8 mouse cellular contexts compared by ENCODE assay signal in the genomic region with DNA sequence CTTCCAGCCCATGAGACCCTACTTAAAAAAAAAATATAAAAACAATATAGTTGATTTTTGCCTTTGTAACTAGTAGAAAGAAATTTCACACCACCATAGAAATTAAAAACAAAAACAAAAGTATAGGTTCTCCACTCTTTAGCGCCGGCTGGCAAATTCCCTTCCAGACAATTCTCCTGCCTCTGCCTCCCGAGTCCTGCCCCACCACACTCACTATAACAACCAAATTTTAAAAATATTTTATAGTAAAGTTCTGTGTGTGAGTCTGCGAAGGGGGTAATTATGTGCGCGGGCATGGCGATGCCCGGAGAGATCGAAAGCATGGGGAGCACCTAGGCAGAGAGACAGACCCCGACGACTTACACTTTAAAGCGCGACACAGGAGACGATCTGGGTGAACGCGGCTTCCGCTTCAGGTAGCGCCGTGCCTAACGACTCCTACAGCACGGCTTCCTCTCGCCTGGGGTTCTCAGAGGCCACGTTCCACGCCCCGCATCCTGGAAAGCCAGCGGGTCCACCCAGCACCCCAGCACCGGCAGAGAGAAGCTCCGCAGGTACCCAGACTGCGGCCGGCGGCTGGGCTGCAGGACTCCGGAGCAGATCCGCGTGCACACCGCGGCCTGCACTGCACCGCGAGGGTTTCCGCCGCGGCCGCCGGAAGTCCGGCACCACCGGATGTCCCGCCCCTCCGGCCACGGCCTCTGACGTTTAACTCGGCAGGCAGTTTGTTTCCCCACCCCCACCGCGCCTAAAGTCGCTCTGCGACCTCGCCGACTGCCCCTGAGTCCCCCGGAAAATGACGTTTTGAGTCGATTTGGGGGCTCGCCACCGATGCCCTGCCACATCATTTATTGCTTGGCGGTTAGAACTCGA. TPM values are rescaled to one million over a fixed set of nuclear protein-coding genes. Genes with fewer than 3 reads are reported as not detected.
A peak's percentile ranks its signal among the peaks of the same experiment; 100 is the strongest.
DNase-seq lines count a peak whose midpoint lies in the region; ATAC-seq lines count a peak whose summit lies in the region.

TSS of gene Trmt10c (minus strand) at position 682 of the 873 bp plus-strand sequence.

- intact Hi-C loops in gastrocnemius, postnatal 14 days (cut with DNase I; ENCODE audit: low total_unique reads) = no loop called here
- intact Hi-C loops in left cerebral cortex, postnatal 10 days (cut with DNase I) = no loop called here

- ATAC-seq in inflammation-experienced regulatory T-cells, adult 6 months = peak; percentile 88
- peak; percentile 97 for ATAC-seq in megakaryocyte progenitor cell, adult 5-6 weeks (replicated peaks; ENCODE audit: poor library complexity)

- DNase-seq in adrenal gland, adult 18-20 months (ENCODE audit: low spot score in 2 of 2) = peak; percentile 94
- DNase-seq in embryo, embryonic 10.5 days (ENCODE audit: low spot score) = peak; percentile 95
- peak; percentile 94 for DNase-seq in gastrocnemius, postnatal 14 days
- DNase-seq in left cerebral cortex, postnatal 10 days (ENCODE audit: extremely low spot score in 1 of 2, low spot score in 2 of 2) = peak; percentile 86 to 97
- DNase-seq in right cerebral cortex, postnatal 10 days (ENCODE audit: low spot score in 2 of 2) = peak; percentile 95 to 96
- peak; percentile 93 for DNase-seq in urinary bladder, postnatal 14 days (ENCODE audit: low spot score)

RNA-seq across cellular contexts. Expression of gene Trmt10c, which starts in this region (rescaled TPM):
- 10 to 100 TPM; 23.9 to 24.0 TPM for total RNA-seq in adrenal gland, adult 18-20 months (2021)
- 1 to 10 TPM; 8.8 to 9.4 TPM for total RNA-seq in gastrocnemius, postnatal 14 days (2021)
- 10 to 100 TPM; 24.6 to 33.4 (median 32.3) TPM for polyA plus RNA-seq in inflammation-experienced regulatory T-cells, adult 6 months (2017; shearing (Covaris generic))
- total RNA-seq in left cerebral cortex, postnatal 10 days (2021) = 1 to 10 TPM; 8.4 TPM
- total RNA-seq in megakaryocyte progenitor cell, adult 5-6 weeks (2015) = 35.8 and 37.3 TPM in 2 replicates
- 36.1 and 44.1 TPM in 2 replicates for total RNA-seq in megakaryocyte progenitor cell, adult 5-6 weeks (2017)

Comparison
In these comparisons a context has a peak if more than half of its experiments do, and no peak if none do; other contexts are left out.
1. Peak in every context shown above with its lines: DNase-seq and ATAC-seq.